22 mouse cellular contexts compared by ENCODE assay signal in the genomic region with DNA sequence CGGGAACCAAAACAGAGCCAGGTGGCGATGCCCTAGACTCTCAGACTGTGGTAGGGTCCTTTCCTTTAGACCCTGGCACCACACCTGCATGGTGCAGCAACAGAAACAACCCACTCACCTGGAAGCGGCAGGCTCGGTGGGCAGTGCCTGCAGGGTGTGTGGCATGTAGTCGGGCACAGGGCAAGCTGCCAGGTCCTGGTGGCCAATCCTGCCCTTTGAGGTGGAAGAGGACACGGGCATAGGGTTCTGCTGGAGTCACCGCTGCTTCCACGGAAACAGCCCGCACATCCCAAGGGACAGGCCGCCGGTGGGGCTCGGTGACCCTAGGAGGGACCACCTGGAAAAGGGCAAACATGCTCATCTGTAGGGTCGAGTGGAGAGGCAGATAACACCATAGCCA. TPM values are rescaled to one million over a fixed set of nuclear protein-coding genes. Genes with fewer than 3 reads are reported as not detected.
DNase-seq lines count a peak whose midpoint lies in the region; ATAC-seq and TF ChIP-seq lines count a peak whose summit lies in the region.
"Had no signal": no experiment of that assay in that cellular context is flagged by ENCODE, and none has a peak within 500 bp of the region (broad histone marks: within the 10 kb centered on the region; RNA-seq: fewer than 3 reads in every experiment).

No protein-coding gene starts in this region.

- peaks cover 47% of the 10 kb centered on the region for H3K36me3 ChIP-seq in midbrain, embryonic 15.5 days (replicated peaks)
- peaks cover 39% of the 10 kb centered on the region for H3K36me3 ChIP-seq in midbrain, embryonic 11.5 days (ENCODE audit: control insufficient read depth, insufficient read depth, low read length)
- H3K36me3 ChIP-seq in embryonic facial prominence, embryonic 10.5 days (replicated peaks) = peaks cover 70% of the 10 kb centered on the region

- TF ChIP-seq CTCF in cerebellum, adult 2 months (IDR thresholded peaks at IDR 0.05; ENCODE audit: borderline replicate concordance, insufficient read depth, low read depth, low read length) = no peak

- no peaks in the 10 kb centered on the region for H3K9me3 ChIP-seq in midbrain, embryonic 15.5 days
- H3K9me3 ChIP-seq in midbrain, embryonic 11.5 days (ENCODE audit: control insufficient read depth, low read length) = no peaks in the 10 kb centered on the region
- no peaks in the 10 kb centered on the region for H3K9me3 ChIP-seq in embryonic facial prominence, embryonic 10.5 days
- H3K9me3 ChIP-seq: embryonic facial prominence, embryonic 15.5 days; forebrain, embryonic 10.5 days; heart, embryonic 15.5 days; hindbrain, embryonic 10.5 days; hindbrain, embryonic 15.5 days had no signal

- H3K4me2 ChIP-seq in midbrain, embryonic 15.5 days = peak overlapping the region; percentile 71; the same call in 1 of the 2 replicates
- H3K4me2 ChIP-seq in midbrain, embryonic 11.5 days = no peak overlapping the region
- H3K4me2 ChIP-seq: embryonic facial prominence, embryonic 15.5 days; heart, embryonic 11.5 days; heart, embryonic 15.5 days had no signal

- H3K27ac ChIP-seq in midbrain, embryonic 15.5 days = no peak overlapping the region
- H3K27ac ChIP-seq in midbrain, embryonic 11.5 days (ENCODE audit: low read depth, low read length) = no peak overlapping the region
- H3K27ac ChIP-seq in cerebellum, adult 2 months (ENCODE audit: insufficient read depth, low read length) = peak overlapping the region; percentile 72
- H3K27ac ChIP-seq in embryonic facial prominence, embryonic 10.5 days (replicated peaks) = no peak overlapping the region
- H3K27ac ChIP-seq: embryonic facial prominence, embryonic 15.5 days; forebrain, embryonic 10.5 days; heart, adult 2 months; heart, embryonic 15.5 days; hindbrain, embryonic 10.5 days; hindbrain, embryonic 15.5 days had no signal

- H3K9ac ChIP-seq in midbrain, embryonic 15.5 days = no peak overlapping the region
- H3K9ac ChIP-seq in midbrain, embryonic 11.5 days (ENCODE audit: low read length) = no peak overlapping the region
- H3K9ac ChIP-seq: embryonic facial prominence, embryonic 15.5 days; heart, embryonic 15.5 days; hindbrain, embryonic 15.5 days had no signal

- no peak for TF ChIP-seq POLR2A in cerebellum, adult 2 months (IDR thresholded peaks at IDR 0.05; ENCODE audit: borderline replicate concordance, insufficient read depth, low read length)

- peaks cover 32% of the 10 kb centered on the region for H3K4me1 ChIP-seq in midbrain, embryonic 15.5 days
- peaks cover 17% of the 10 kb centered on the region for H3K4me1 ChIP-seq in midbrain, embryonic 11.5 days (ENCODE audit: control insufficient read depth, insufficient read depth, low read length)
- peaks cover 34% of the 10 kb centered on the region for H3K4me1 ChIP-seq in cerebellum, adult 2 months (ENCODE audit: control insufficient read depth, insufficient read depth, low read length)
- peaks cover 38% of the 10 kb centered on the region for H3K4me1 ChIP-seq in embryonic facial prominence, embryonic 10.5 days

- ATAC-seq in midbrain, embryonic 15.5 days (replicated peaks) = no peak
- no peak for ATAC-seq in midbrain, embryonic 11.5 days (ENCODE audit: low FRiP score)
- ATAC-seq: forebrain, embryonic 14.5 days; inflammation-experienced regulatory T-cells, adult 6 months; intestine, postnatal 0 days had no signal

- 92% methylated on average over 13 of the region's 13 CpGs for WGBS in midbrain, embryonic 15.5 days
- WGBS in midbrain, embryonic 11.5 days = 92% methylated on average over 13 of the region's 13 CpGs
- 15% methylated on average over 13 of the region's 13 CpGs for WGBS in cerebellum, adult 2 months
- 91% methylated on average over 13 of the region's 13 CpGs for WGBS in embryonic facial prominence, embryonic 10.5 days

- H3K4me3 ChIP-seq in midbrain, embryonic 15.5 days = no peak overlapping the region
- no peak overlapping the region for H3K4me3 ChIP-seq in midbrain, embryonic 11.5 days (ENCODE audit: low read depth, low read length)
- H3K4me3 ChIP-seq in cerebellum, adult 2 months (replicated peaks; ENCODE audit: insufficient read depth, low read depth, low read length) = peak overlapping the region; percentile 99
- H3K4me3 ChIP-seq in embryonic facial prominence, embryonic 10.5 days = 0 out of 2 replicates have a peak overlapping the region, but pooled peaks have one; percentile 90
- H3K4me3 ChIP-seq: embryonic facial prominence, embryonic 15.5 days; erythroblast, embryonic 14.5 days; heart, adult 2 months; heart, embryonic 15.5 days; hindbrain, embryonic 15.5 days had no signal

- no peak for DNase-seq in midbrain, embryonic 11.5 days (ENCODE audit: low spot score, missing footprints)
- peak; percentile 76 to 77 for DNase-seq in cerebellum, adult 2 months
- peak; percentile 71 to 78 for DNase-seq in cerebellum, postnatal 10 days
- DNase-seq in embryonic facial prominence, embryonic 10.5 days (ENCODE audit: low spot score) = no peak
- no peak for DNase-seq in lung, postnatal 10 days
- DNase-seq in lung, adult 18-20 months = no peak
- no peak for DNase-seq in liver
- DNase-seq: adrenal gland, postnatal 25 days; heart, adult 2 months; kidney, adult 8-10 months had no signal

- no peaks in the 10 kb centered on the region for H3K27me3 ChIP-seq in midbrain, embryonic 15.5 days (replicated peaks)
- H3K27me3 ChIP-seq in midbrain, embryonic 11.5 days (ENCODE audit: control insufficient read depth, insufficient read depth, low read length) = no peaks in the 10 kb centered on the region
- H3K27me3 ChIP-seq in cerebellum, adult 2 months (ENCODE audit: control insufficient read depth, insufficient read depth, low read length) = no peaks in the 10 kb centered on the region
- H3K27me3 ChIP-seq in embryonic facial prominence, embryonic 10.5 days (replicated peaks; ENCODE audit: low read depth, poor library complexity, severe bottlenecking) = no peaks in the 10 kb centered on the region; the same call in 1 of the 2 replicates
- H3K27me3 ChIP-seq: embryonic facial prominence, embryonic 15.5 days; heart, embryonic 15.5 days; hindbrain, embryonic 15.5 days had no signal

RNA-seq across cellular contexts. Expression of a gene that starts 3.4 kb away (rescaled TPM):
- 224 and 236 TPM in 2 replicates for polyA plus RNA-seq in midbrain, embryonic 15.5 days (2015; fragmentation: Nextera tagmentation; extraction: Ambion mirVana)
- polyA plus RNA-seq in midbrain, embryonic 11.5 days (2014; fragmentation: Nextera tagmentation; extraction: Ambion mirVana) = 51.3 and 58.3 TPM in 2 replicates
- polyA plus RNA-seq in cerebellum, adult 2 months (2012; rRNA removed) = 350 and 389 TPM in 2 replicates
- polyA plus RNA-seq in embryonic facial prominence, embryonic 10.5 days (2016; fragmentation: Nextera tagmentation; extraction: Ambion mirVana) = 139 and 142 TPM in 2 replicates

RNA-seq across cellular contexts. Expression of a gene that starts 15.4 kb away (rescaled TPM):
- 46.2 and 48.4 TPM in 2 replicates for polyA plus RNA-seq in midbrain, embryonic 15.5 days (2015; fragmentation: Nextera tagmentation; extraction: Ambion mirVana)
- polyA plus RNA-seq in midbrain, embryonic 11.5 days (2014; fragmentation: Nextera tagmentation; extraction: Ambion mirVana) = 38.7 and 41.2 TPM in 2 replicates
- polyA plus RNA-seq in cerebellum, adult 2 months (2012; rRNA removed) = 109 and 115 TPM in 2 replicates
- 60.8 and 63.7 TPM in 2 replicates for polyA plus RNA-seq in embryonic facial prominence, embryonic 10.5 days (2016; fragmentation: Nextera tagmentation; extraction: Ambion mirVana)

RNA-seq across cellular contexts. Expression of a gene that starts 26.8 kb away (rescaled TPM):
- 0.13 and 0.31 TPM in 2 replicates for polyA plus RNA-seq in midbrain, embryonic 15.5 days (2015; fragmentation: Nextera tagmentation; extraction: Ambion mirVana)
- 0.18 and 0.25 TPM in 2 replicates for polyA plus RNA-seq in midbrain, embryonic 11.5 days (2014; fragmentation: Nextera tagmentation; extraction: Ambion mirVana)
- polyA plus RNA-seq in cerebellum, adult 2 months (2012; rRNA removed) = 0.51 and 0.62 TPM in 2 replicates
- 0.43 and 0.77 TPM in 2 replicates for polyA plus RNA-seq in embryonic facial prominence, embryonic 10.5 days (2016; fragmentation: Nextera tagmentation; extraction: Ambion mirVana)

RNA-seq across cellular contexts. Expression of a gene that starts 28.7 kb away (rescaled TPM):
- polyA plus RNA-seq in midbrain, embryonic 15.5 days (2015; fragmentation: Nextera tagmentation; extraction: Ambion mirVana) = 44.5 and 47.5 TPM in 2 replicates
- 52.7 and 58.4 TPM in 2 replicates for polyA plus RNA-seq in midbrain, embryonic 11.5 days (2014; fragmentation: Nextera tagmentation; extraction: Ambion mirVana)
- polyA plus RNA-seq in cerebellum, adult 2 months (2012; rRNA removed) = 278 and 288 TPM in 2 replicates
- 38.9 and 42.0 TPM in 2 replicates for polyA plus RNA-seq in embryonic facial prominence, embryonic 10.5 days (2016; fragmentation: Nextera tagmentation; extraction: Ambion mirVana)

RNA-seq across cellular contexts. Expression of a gene that starts 36.5 kb away (rescaled TPM):
- 0.19 TPM in 1 of 2 replicates, not detected in the other for polyA plus RNA-seq in midbrain, embryonic 15.5 days (2015; fragmentation: Nextera tagmentation; extraction: Ambion mirVana)
- polyA plus RNA-seq in midbrain, embryonic 11.5 days (2014; fragmentation: Nextera tagmentation; extraction: Ambion mirVana) = not detected in 2 replicates
- polyA plus RNA-seq in cerebellum, adult 2 months (2012; rRNA removed) = 0.05 and 0.10 TPM in 2 replicates
- 0.09 and 0.15 TPM in 2 replicates for polyA plus RNA-seq in embryonic facial prominence, embryonic 10.5 days (2016; fragmentation: Nextera tagmentation; extraction: Ambion mirVana)
- polyA plus RNA-seq: embryonic facial prominence, embryonic 11.5 days; embryonic facial prominence, embryonic 15.5 days; erythroblast, embryonic 14.5 days; forebrain, embryonic 10.5 days; forebrain, embryonic 14.5 days; heart, embryonic 11.5 days; heart, embryonic 15.5 days; hindbrain, embryonic 10.5 days had no signal

Comparison
In these comparisons a context has a peak if more than half of its experiments do, and no peak if none do; other contexts are left out.
1. H3K4me3 ChIP-seq: peak in cerebellum, adult 2 months (single experiment) and embryonic facial prominence, embryonic 10.5 days (single experiment); none in midbrain, embryonic 15.5 days (single experiment) and midbrain, embryonic 11.5 days (single experiment).
2. DNase-seq: peak in cerebellum, adult 2 months (2 of 2) and cerebellum, postnatal 10 days (2 of 2); none in midbrain, embryonic 11.5 days (single experiment), embryonic facial prominence, embryonic 10.5 days (single experiment), lung, postnatal 10 days (single experiment), lung, adult 18-20 months (0 of 2) and liver (single experiment).